Mouse (Mus musculus): Measurements from ENCODE around the gene Tmem109.

Tmem109 gene

DNA sequence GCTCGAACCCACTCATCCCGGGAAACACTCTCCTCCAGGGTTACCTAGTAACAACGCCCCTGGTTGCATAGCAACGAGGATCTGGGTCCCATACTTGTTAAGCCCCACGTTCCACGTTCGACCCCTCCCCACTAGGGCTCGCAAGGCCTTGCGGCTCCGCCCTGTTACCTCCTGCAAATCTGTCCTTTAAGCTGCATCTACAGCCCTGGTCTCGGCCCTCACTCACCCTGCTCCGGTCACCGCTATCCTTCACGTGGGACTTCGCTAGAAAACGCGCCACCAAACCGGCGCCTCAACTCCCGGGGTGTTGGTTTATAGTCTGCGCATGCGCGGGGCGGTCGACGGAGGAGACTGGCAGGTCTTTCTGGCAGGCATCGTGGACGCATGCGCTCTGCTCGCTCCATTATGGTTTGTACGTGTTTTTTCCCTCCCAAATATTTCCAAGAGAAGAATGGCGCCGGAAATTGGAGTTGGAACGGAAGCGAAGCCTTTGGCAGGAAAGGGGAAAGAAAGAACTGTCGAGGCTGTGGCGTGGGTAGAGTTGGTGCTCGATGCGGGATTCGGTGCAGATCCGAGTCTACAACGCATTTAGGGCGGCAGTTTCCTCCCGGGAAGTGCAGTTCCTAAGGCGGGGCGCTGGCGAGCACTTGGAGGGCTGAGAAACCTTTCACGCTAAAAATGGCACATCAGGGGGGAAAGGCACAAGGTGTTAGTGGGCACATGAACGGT is at the start of gene Tmem109:
Gene Tmem109, minus strand, starts transcription at position 576 of the 729 bp plus-strand sequence.
- peak; percentile 97 for DNase-seq

DNA sequence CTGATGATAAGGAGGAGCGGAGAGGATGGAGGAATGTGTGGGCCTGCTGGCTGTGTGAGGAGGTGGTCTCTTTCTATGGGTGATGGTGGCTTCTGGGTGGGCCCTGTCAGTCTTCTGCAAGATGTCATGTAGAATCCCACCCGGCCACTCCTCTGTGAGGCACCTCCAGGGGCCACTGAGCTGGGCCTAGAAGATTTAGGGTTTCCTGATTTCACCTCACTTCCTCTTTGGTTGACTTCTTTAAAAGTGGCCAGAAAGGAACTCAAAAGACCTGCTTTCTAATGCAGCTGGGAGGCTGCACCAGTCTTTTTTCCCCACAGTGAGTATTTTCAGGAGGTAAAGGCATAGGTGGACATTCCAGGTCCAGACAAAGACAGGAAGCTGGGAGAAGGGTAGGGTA is 48.8 kb upstream of the Tmem109 start:
- DNase-seq, result no peak

DNA sequence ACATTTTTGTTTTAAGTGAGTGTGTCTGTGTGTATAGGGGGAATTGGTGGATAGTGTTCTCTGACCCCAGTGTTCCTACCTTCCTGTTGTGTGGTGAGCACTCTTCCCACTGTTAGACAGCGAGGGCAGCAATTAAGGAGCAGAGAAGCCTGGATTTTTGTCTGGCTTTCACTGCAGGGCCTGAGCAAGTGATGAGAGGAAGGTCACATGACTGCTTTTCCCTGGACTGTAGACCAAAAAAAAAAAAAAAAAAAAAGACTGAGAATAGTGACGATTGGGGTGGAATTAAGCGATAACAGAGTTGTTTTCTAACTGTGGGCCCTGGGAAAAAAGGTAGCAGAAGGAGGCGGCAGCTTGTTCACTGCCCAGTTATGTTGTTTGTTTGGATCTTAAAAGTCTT is 44.9 kb upstream of the Tmem109 start:
- DNase-seq, result no peak

DNA sequence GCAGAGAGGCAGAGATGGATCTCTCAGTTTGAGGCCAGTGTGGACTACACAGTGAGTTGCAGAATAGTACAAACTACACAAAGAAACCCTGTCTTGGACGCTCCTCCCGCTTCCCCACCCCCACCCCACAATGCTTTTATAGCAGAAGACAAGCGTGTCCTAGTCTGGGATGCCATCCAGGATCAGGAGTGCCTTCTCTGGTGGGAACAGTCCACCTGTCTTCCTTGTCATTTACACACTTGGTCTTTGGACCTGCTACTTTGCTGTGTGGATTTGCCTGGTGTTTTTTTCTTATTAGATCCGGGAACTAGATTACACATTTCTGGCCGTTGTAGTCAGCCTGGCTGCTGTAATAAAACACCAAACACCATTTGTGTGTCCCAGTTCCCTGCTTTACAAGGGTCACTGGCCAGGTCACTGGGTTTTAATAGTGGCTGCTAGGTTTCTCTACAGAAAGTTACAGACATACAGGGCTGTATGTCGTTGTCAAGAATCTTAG is 44.4 kb upstream of the Tmem109 start:
- no peak for DNase-seq

- DNase-seq, result no peak
These were observed 42.4 kb upstream of the Tmem109 start for GRCm38 (mm10) chr19:10924220-10924619.

DNA sequence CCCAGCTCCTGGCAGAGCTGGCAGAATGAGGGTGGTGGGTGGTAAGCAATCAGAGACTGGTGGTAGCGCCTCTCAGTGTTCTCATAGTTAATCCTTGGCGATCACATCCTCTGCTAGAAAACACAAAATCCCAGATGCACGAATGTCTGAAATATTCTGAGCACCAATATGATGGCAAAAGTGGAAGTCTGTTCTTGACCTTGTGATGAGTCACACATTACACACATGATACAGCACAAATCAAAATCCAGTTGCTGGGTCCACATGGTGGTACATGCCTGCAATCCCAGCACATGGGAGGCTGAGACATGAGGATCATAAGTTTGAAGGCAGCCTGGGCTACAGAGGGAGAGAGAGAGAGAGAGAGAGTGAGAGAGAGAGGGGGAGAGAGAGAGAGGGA is 39.3 kb upstream of the Tmem109 start:
- DNase-seq, result no peak

DNA sequence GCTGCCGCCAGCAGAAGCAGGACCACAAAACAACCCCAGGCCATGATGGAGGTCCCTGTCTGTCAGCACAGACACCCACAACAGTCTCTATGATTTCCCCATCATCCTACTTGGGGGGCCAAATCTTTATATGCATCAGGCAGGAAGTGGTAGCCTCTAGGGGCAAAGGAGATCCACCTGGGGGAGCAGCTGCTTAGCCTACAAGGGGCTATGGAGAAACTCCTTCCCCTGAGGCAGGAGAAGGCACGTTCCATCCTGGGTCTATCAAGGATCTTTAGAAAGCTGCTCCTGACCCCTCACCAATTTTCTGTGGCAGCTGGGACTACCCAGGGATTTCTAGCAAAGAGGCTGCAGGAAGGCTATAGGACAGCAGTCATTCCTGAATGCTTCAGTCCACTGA is 38.7 kb upstream of the Tmem109 start, which contains the start of gene Zp1:
Gene Zp1, minus strand, starts transcription at position 101 of the 400 bp plus-strand sequence.
- DNase-seq, result no peak

GRCm38 (mm10) chr19:10918321-10918991 is 36.7 kb upstream of the Tmem109 start:
- no peak for DNase-seq

GRCm38 (mm10) chr19:10916506-10916905 is 34.7 kb upstream of the Tmem109 start:
- no peak for DNase-seq

- no peak for DNase-seq
These were observed 33.1 kb upstream of the Tmem109 start for GRCm38 (mm10) chr19:10914870-10915269.

- no peak for DNase-seq
These were observed 32.5 kb upstream of the Tmem109 start for GRCm38 (mm10) chr19:10914291-10914690.

- DNase-seq, result no peak
These were observed 27.4 kb upstream of the Tmem109 start for GRCm38 (mm10) chr19:10909087-10909721.

DNA sequence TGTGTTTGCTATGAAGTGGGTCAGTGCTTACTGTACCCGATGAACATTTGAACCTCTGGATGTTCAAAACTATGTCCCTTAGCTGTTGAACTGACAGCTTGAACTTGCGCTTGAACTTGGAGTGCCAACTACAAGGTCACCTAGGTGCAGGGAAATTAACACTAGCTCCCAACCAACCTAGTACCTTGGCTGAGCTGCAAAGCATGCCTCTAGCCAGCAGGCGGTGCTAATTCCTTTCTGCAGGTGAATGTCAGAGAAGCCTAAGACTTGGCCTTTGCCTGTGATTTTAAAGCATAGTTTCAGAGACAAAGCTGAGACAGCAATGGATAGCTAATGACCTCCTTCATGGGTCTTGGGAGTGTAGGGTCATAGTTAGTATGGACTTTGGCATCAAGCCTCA is 26.1 kb upstream of the Tmem109 start:
- DNase-seq, result no peak

DNA sequence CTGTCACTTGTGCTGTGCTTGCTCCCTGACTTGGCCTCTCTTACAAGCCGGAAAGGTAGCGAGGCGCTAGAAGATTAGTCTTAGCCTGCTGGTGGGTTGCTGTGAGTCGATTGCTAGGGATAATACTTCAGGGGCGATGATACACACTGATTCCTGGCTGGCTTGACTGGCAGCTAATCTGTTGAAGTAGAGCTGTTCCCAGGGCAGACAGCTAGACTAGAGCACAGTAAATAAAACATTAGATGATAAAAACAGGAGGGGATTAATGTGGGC is 23.9 kb upstream of the Tmem109 start:
- DNase-seq, result no peak

DNA sequence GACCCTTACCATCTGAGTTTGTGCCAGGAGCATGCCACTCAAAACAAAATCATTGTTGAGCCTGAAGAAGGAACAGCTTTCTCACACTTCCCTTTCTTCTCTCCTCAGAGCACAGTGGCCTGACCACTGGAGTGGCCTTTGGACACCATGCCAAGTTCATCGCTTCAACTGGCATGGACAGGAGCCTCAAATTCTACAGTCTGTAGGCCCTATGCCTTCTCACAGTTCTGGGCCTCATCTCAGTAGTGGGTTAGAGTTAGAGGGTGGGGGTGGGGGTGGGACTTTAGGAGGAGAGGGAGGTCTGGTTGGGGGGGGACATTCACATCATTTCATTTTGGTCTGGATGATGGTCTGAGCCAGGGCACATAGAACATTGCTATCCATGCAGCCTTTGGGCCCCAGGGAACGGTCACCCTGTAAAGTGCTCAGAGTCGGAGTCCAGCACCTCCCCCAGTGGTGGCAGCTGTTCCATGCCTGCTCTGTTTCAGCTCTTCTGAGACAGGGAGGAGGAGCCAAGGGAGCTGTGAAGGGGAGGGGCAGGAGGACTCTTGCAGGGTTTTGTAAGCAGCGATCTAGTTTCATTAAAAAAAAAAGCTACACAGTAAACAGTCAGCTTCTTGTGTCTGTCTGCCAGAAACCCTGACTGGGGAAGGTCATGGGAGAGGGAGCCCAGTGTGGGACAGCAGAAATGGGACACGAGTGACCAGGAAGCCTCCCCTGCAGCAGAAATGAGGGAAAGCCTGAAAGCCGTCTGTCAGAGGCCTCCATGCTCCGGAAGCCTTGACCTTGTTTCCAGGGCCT is 23.3 kb upstream of the Tmem109 start:
- no peak for DNase-seq

DNA sequence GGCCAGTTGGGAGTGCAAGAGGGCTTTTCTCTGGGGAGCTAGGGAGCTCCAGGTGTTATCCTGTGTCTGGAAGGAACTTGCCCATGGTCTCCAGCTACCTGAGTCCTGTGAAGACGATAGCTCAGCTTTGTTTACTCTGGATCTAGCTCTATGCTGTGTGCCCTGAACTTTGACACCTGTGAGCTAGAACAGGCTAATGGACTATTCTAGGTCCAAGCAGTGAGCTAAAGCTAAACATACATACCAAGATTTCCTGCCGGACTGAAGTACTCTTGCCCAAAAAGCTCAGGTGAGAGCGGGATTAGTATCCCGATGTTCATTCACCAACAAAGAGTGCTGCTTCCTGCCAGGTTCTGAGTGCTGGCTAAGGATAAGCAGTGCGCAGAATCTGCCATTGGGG is 22.7 kb upstream of the Tmem109 start:
- DNase-seq, result no peak

DNA sequence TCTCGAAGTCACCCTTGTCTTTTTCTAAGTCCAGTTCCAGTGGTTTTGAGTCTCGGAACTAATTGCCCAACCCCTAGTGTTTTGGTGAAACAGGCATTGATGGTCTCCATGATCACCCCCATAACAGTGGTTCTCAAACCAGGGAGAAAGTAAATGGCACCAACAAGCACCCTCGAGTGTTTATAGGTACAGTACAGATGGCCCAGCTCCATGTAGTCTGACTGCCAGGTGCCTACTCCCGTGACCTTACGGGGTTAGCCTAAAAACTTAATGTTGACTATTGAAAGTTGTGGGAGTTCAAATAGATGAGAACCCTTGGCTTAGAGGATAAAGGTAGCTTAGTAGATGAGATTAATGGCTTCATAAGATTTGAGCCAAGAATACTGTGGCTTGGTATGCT is 19.2 kb upstream of the Tmem109 start:
- peak; percentile 1 for DNase-seq

DNA sequence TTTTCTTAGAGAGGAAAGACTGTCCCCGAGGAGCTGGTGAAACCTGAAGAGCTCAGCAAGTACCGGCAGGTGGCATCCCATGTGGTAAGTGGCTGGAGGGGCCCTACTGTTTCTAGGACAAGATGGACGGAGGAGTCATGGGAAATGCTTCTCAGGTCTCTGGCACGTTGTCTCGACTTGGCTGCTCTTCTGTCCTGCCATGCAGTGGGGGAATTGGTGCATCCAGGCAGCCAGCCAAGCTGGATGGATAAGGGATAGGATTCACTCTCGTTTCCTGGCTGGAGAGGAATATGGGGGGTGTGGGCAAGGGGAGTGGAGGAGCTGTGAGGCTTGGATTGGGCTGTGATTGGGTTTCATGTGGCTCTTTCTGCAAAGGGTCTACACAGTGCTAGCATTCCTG is 18.5 kb upstream of the Tmem109 start:
- DNase-seq, result no peak

- no peak for DNase-seq
These were observed 15.7 kb upstream of the Tmem109 start for GRCm38 (mm10) chr19:10897491-10897890.

DNA sequence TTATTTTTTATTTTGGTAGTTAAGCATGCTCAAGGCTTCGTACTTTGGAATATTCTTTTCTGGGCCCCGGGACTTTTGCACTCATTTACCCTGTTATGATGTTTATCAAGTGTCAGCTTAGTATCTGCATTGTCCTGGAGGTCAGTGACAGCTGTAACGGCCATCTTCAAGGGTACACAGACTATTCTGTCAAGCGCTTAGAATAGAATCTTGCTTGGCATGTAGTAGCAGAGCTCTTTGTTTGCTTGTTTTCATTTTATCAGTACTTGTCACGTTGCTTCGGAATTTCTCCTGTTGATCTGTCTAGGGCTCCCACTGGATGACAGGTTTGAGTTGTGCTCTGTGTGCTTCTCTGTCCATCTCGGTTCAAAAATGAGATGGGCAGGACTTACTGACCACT is 15.0 kb upstream of the Tmem109 start:
- DNase-seq, result no peak

DNA sequence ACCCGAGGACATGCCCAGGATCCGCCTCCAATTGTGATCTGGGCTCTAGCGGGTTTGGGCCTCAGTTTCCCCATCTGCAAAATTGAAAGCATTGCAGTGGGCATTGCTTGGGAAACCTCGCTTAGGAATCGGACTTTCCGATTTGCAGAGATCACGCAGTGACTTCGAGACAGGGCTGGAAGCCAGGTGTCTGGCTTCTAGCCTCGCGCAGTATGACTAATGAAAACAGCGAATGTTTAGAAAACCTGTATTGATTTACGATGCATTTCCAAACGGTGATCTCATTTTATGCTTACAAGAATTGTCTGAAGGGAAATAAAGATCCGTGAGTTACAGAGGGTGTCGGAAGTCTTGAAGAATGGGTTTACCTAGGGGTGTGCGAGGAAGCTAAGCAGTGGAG is 13.9 kb upstream of the Tmem109 start:
- no peak for DNase-seq

DNA sequence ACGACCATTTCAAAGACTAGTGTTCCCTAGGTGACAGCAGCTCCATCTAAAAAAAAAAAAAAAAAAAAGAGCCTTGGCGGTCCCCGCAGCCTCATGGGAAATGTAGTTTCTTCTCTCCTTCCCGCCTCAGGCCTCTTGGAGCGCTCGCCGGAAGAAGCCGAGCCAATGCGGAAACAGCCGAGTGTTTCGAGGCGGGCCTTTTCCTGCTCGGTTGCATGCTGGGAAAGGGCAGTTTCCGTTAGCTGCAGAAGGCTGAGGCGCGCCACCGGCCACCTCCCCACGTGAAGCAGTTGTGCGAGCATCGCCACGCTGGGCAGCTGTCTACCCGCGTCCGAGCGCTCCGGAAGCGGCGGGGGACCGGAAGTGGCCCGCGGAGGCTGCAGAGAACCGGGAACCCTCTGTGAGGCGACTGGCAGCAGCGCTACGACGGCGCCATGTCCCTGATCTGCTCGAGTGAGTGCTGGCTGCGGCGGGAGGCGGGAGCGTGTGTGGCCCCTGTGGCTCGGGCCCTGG is 13.3 kb upstream of the Tmem109 start, which contains the start of gene Prpf19:
Gene Prpf19, plus strand, starts transcription at position 216 of the 513 bp plus-strand sequence.
- DNase-seq, result peak; percentile 98

DNA sequence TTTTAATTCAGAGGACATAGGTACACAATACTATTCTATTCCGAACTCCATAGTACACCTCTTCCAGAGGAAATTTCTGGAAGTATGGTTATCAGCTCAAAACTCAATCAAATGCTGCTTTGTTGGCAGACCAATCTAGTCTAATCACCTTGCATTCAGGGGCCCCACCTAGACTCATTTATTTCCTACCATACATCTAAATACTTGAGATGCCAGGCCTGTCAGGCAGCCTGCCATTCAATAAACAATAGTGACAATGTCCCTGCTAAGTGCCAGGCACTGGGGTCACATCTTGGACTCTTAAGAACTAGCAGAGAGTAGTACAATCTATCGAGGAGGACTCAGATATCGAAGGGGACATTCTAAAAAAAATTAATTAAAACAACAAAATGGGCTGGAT is 10.4 kb upstream of the Tmem109 start:
- DNase-seq, result no peak
